Mouse (Mus musculus) CH12.LX (cell line): ENCODE results near the gene Arpc1a. TPM values are rescaled to one million over a fixed set of nuclear protein-coding genes. Genes with fewer than 3 reads are reported as not detected.
"Not testable (repeated sequence)": the region's sequence is repeated elsewhere in the genome, so short reads cannot be mapped to it uniquely, and the experiment has no call there.

Experiments
- DNase-seq: peaks from one replicate; pipeline ENCODE4 v3.0.0-alpha.2; 2013; ENCODE audit errors: extremely low read depth
- H3K27ac ChIP-seq: 2 replicates; pipeline ENCODE4 v1.5.1; 2012; ENCODE audit warnings: low read depth, mild to moderate bottlenecking, control low read depth, moderate library complexity; ENCODE audit not compliant: insufficient read depth
- H3K27me3 ChIP-seq: replicated peaks from 2 replicates; pipeline ENCODE3; 2012; ENCODE audit warnings: inconsistent platforms
- H3K36me3 ChIP-seq, 2 experiments: replicated peaks in 1 of 2; 2 replicates each; pipeline versions ENCODE3 to v1.6.1; 2012; ENCODE audit warnings: inconsistent platforms in 1 of 2, low read length in 1 of 2, mild to moderate bottlenecking in 1 of 2, mixed read lengths in 1 of 2, moderate library complexity in 1 of 2; ENCODE audit not compliant: control insufficient read depth in 1 of 2, insufficient read depth in 1 of 2
- H3K4me1 ChIP-seq, 2 experiments: 2 replicates each; pipeline ENCODE4 v1.6.1; 2012; ENCODE audit warnings: inconsistent platforms in 1 of 2, moderate library complexity in 1 of 2; ENCODE audit not compliant: insufficient read depth in 2 of 2, control insufficient read depth in 1 of 2
- H3K4me2 ChIP-seq: 2 replicates; pipeline ENCODE4 v1.6.1; 2012; ENCODE audit warnings: low read depth, mild to moderate bottlenecking, control low read depth; ENCODE audit not compliant: poor library complexity, insufficient read depth, severe bottlenecking
- H3K4me3 ChIP-seq, 3 experiments: fragments of 150-350 bp in 1 of 3; sonication (generic) in 1 of 3; replicated peaks in 1 of 3; 2 replicates each; pipeline versions ENCODE3 to v1.5.1; 2011 to 2012; ENCODE audit warnings: low read depth in 2 of 3, low read length in 2 of 3, mild to moderate bottlenecking in 2 of 3, moderate library complexity in 2 of 3, control low read depth in 1 of 3, improper control_type of control experiment in 1 of 3, inconsistent platforms in 1 of 3, mixed read lengths in 1 of 3; ENCODE audit not compliant: poor library complexity in 1 of 3
- H3K79me2 ChIP-seq: replicated peaks from 2 replicates; pipeline ENCODE4 v1.6.1; 2012; ENCODE audit warnings: mild to moderate bottlenecking, moderate library complexity; ENCODE audit not compliant: control insufficient read depth, poor library complexity, insufficient read depth, severe bottlenecking; ENCODE audit errors: extremely low read depth
- H3K9ac ChIP-seq: 2 replicates; pipeline ENCODE4 v1.6.1; 2012; ENCODE audit warnings: low read depth, mild to moderate bottlenecking, control low read depth, moderate library complexity; ENCODE audit not compliant: insufficient read depth
- H3K9me3 ChIP-seq: replicated peaks from 2 replicates; pipeline ENCODE3; 2012; ENCODE audit warnings: low read length, inconsistent platforms, mixed read lengths
- CTCF ChIP-seq, 2 experiments: IDR thresholded peaks in 1 of 2; conservative IDR thresholded peaks in 1 of 2; 2 replicates each; pipeline ENCODE4 v1.5.1; 2011 to 2012; ENCODE audit warnings: low read depth in 2 of 2, low read length in 2 of 2, improper control_type of control experiment in 1 of 2, inconsistent platforms in 1 of 2, mild to moderate bottlenecking in 1 of 2, moderate library complexity in 1 of 2
- JUN ChIP-seq: IDR thresholded peaks from 2 replicates; pipeline ENCODE4 v1.6.1; 2011; ENCODE audit warnings: low read depth, mild to moderate bottlenecking, low read length, improper control_type of control experiment, moderate library complexity; ENCODE audit not compliant: insufficient read depth
- JUND ChIP-seq: conservative IDR thresholded peaks from 2 replicates; pipeline ENCODE4 v1.6.1; 2011; ENCODE audit warnings: low read depth, low read length, improper control_type of control experiment
- MAZ ChIP-seq: IDR thresholded peaks from 2 replicates; pipeline ENCODE4 v1.6.1; 2012; ENCODE audit warnings: low read depth, mild to moderate bottlenecking, inconsistent platforms, low read length, improper control_type of control experiment, moderate library complexity
- POLR2AphosphoS2 ChIP-seq: IDR thresholded peaks from 2 replicates; pipeline ENCODE4 v1.6.1; 2011; ENCODE audit warnings: low read depth, low read length, improper control_type of control experiment
- SMC3 ChIP-seq: IDR thresholded peaks from 2 replicates; pipeline ENCODE4 v1.6.1; 2011; ENCODE audit warnings: low read depth, low read length, improper control_type of control experiment
- ZMIZ1 ChIP-seq: IDR thresholded peaks from 2 replicates; pipeline ENCODE4 v1.6.1; 2012; ENCODE audit warnings: low read depth, mild to moderate bottlenecking, inconsistent platforms, low read length, improper control_type of control experiment
- dilution Hi-C: fragments of 300-500 bp; cut with MboI; formaldehyde crosslinking; loops from 2 replicates; pipeline ENCODE4 v1.14.3; 2020; ENCODE audit warnings: low sequenced_read_pairs; ENCODE audit not compliant: extremely low pct_unique_long_range_greater_than_20kb, extremely low pct_ligation_motif_present
- in situ Hi-C: fragments of 300-500 bp; cut with MboI; formaldehyde crosslinking; loops from 3 replicates; pipeline ENCODE4 v1.14.3; 2019; ENCODE audit warnings: low sequenced_read_pairs, low pct_ligation_motif_present, low pct_unique_long_range_greater_than_20kb, mixed read lengths
- polyA plus RNA-seq: library from polyadenylated mRNA; unstranded; fragments of >175 nt; gene quantifications from 2 replicates; pipeline ENCODE4 v1.2.1, GENCODE M21; 2012; ENCODE audit warnings: low read depth; ENCODE audit not compliant: insufficient read length
- total RNA-seq, 2 experiments: library from RNA; depleted of rRNA; stranded (reverse); fragments of 300-350 nt in 1 of 2; fragments of >200 nt in 1 of 2; gene quantifications; 2 replicates each; pipeline ENCODE4 v1.2.3; 2012 to 2014

Gene Arpc1a
- total and polyA plus RNA-seq, 3 experiments, result 59.2 to 83.2 (median 59.5) TPM

DNA sequence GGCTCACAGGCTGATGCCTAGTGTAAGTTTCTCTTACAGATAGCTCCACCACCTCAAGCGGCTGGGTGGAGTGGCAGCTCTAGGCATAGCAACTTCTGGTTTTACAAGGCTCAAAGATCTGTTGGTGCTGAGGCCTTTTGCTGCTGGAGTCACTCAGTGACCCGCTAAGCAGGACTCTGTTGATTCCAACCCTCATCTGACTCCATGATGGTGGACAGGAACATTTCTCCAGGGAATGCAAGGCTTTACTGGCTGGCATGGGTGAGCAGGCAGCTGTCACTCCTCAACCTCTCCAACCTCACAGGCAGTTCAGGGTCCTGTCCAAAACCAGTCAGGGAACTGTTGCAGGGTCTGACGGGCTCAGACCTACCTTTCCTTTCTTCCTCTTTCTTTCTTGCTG lies 47.4 kb downstream of the Arpc1a start:
- TF ChIP-seq POLR2AphosphoS2 (peak; percentile 51; the same call in 1 of the 2 replicates), JUN (no peak), ZMIZ1 (0 out of 2 replicates have a peak, but pooled peaks have one; percentile 10)
- no peak overlapping the region for H3K4me2 ChIP-seq
- no peaks in the 10 kb centered on the region for H3K4me1 ChIP-seq
- no peak overlapping the region for H3K4me3 ChIP-seq
- H3K36me3 ChIP-seq, result peaks cover 86 to 94% of the 10 kb centered on the region in 2 experiments
- DNase-seq, result no peak
- H3K9ac ChIP-seq, result no peak overlapping the region
- dilution Hi-C loops, result no loop called here
- in situ Hi-C loops, result no loop called here
- H3K79me2 ChIP-seq, result peaks cover 4% of the 10 kb centered on the region; the same call in 1 of the 2 replicates
- no peak overlapping the region for H3K27ac ChIP-seq
- H3K9me3 ChIP-seq, result no peaks in the 10 kb centered on the region
- no peaks in the 10 kb centered on the region for H3K27me3 ChIP-seq

DNA sequence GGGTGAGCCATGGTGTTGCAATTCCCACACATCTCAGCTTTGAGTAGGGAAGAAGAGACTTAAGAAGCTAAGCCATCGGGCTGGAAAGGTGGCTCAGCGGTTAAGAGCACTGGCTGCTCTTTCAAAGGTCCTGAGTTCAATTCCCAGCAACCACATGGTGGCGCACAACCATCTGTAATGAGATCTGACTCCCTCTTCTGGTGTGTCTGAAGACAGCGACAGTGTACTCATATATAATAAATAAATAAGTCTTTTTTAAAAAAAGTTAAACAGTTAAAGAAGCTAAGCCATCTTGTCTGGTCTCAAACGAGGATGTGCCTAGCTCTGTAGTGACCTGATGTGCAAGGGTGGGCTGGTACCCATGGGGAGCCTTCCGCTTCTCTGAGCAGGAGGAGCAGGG lies 49.6 kb downstream of the Arpc1a start:
- in situ Hi-C loops, H3K9ac ChIP-seq, H3K4me3 ChIP-seq, dilution Hi-C loops, H3K9me3 ChIP-seq, H3K27ac ChIP-seq, DNase-seq, H3K4me2 ChIP-seq, H3K27me3 ChIP-seq: not testable (repeated sequence)
- Histone ChIP-seq H3K79me2 (peaks cover 27% of the 10 kb centered on the region), H3K4me1 (peaks cover 8 to 11% of the 10 kb centered on the region in 2 experiments; a peak in 2 of 4 replicates), H3K36me3 (peaks cover 78 to 93% of the 10 kb centered on the region in 2 experiments)
- TF ChIP-seq CTCF (conservative IDR thresholded peaks at IDR 0.05 in 1 of 2, IDR thresholded peaks at IDR 0.05 in 1 of 2; ENCODE audit: low read depth in 2 of 2, low read length in 2 of 2) (peak in 1 of 2 experiments; percentile 61; a peak in 2 of 4 replicates), POLR2AphosphoS2 (0 out of 2 replicates have a peak, but pooled peaks have one; percentile 45)
- TF ChIP-seq, all 38 proteins: peak for 2; not testable (repeated sequence) for 36

DNA sequence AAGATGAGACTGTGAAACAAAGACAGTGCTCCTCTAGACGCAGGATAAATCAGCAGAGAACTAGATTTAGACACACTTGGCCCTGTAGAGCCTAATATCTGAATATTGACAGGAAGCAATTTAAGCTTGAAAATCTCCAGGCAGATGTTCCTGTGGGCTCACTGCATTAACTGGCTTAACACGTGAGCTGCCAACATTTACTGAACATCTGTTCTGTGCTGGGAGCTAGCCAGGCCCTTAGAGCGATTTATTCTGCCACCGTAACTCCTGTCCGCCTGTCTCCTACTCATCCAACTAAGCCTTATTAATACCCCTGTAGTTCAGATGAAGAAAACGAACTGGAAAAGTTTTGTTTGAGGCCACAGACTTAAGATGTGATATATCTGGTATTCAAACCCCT lies 55.2 kb downstream of the Arpc1a start:
- peaks cover 48 to 68% of the 10 kb centered on the region in 2 experiments for H3K36me3 ChIP-seq

More for the DNA sequence above, 55.2 kb downstream of the Arpc1a start:
- Histone ChIP-seq H3K27ac (no peak overlapping the region), H3K4me2 (peak overlapping the region; percentile 88), H3K27me3 (no peaks in the 10 kb centered on the region), H3K4me3 (peak overlapping the region; percentile 71 to 93 (median 86)), H3K4me1 (peaks cover 10 to 42% of the 10 kb centered on the region in 2 experiments; a peak in 2 of 4 replicates), H3K9me3 (no peaks in the 10 kb centered on the region), H3K79me2 (peaks cover 74% of the 10 kb centered on the region), H3K9ac (peak overlapping the region; percentile 59)
- no peak for DNase-seq
- dilution Hi-C loops (no loop called here), in situ Hi-C loops (no loop called here)
- TF ChIP-seq MAZ, result no peak
- no peak for TF ChIP-seq JUND
- TF ChIP-seq SMC3, result no peak
